Mouse (Mus musculus): Measurements from ENCODE around the gene Olfr1369-ps1. TPM values are rescaled to one million over a fixed set of nuclear protein-coding genes. Genes with fewer than 3 reads are reported as not detected.
A peak's percentile ranks its signal among the peaks of the same experiment; 100 is the strongest.

The Olfr1369-ps1 gene
- polyA plus RNA-seq, 1 experiment, result not detected

GRCm38 (mm10) chr13:21142421-21142820 is 31.1 kb downstream of the Olfr1369-ps1 start:
- TF ChIP-seq CTCF (conservative IDR thresholded peaks at IDR 0.05; ENCODE audit: insufficient read depth, insufficient read length, low read depth, low read length), result no peak; the same call in 1 of the 2 replicates
- TF ChIP-seq POLR2A (IDR thresholded peaks at IDR 0.05; ENCODE audit: low read depth, low read length), result no peak
- Histone ChIP-seq H3K4me1 (ENCODE audit: control insufficient read depth, insufficient read depth, low read length) (no peaks in the 10 kb centered on the region), H3K4me3 (ENCODE audit: insufficient read depth, low read depth, low read length) (no peak overlapping the region), H3K27me3 (replicated peaks; ENCODE audit: control insufficient read depth, insufficient read depth, low read length) (no peaks in the 10 kb centered on the region), H3K36me3 (ENCODE audit: control insufficient read depth, insufficient read depth, low read length) (no peaks in the 10 kb centered on the region), H3K27ac (ENCODE audit: insufficient read depth, low read depth, low read length) (no peak overlapping the region)
- DNase-seq, result peak; percentile 12
- 43% methylated on average over 8 of the region's 8 CpGs for WGBS

- Histone ChIP-seq H3K4me1 (ENCODE audit: control insufficient read depth, insufficient read depth, low read length) (no peaks in the 10 kb centered on the region), H3K4me3 (ENCODE audit: insufficient read depth, low read depth, low read length) (no peak within 1 kb of the TSS), H3K36me3 (ENCODE audit: control insufficient read depth, insufficient read depth, low read length) (no peaks in the 10 kb centered on the region), H3K27ac (ENCODE audit: insufficient read depth, low read depth, low read length) (no peak within 1 kb of the TSS), H3K27me3 (replicated peaks; ENCODE audit: control insufficient read depth, insufficient read depth, low read length) (no peaks in the 10 kb centered on the region)
- no peak for DNase-seq
- WGBS, result 75% methylated on average over 4 of the region's 4 CpGs
- TF ChIP-seq POLR2A (IDR thresholded peaks at IDR 0.05; ENCODE audit: low read depth, low read length) (no peak), CTCF (conservative IDR thresholded peaks at IDR 0.05; ENCODE audit: insufficient read depth, insufficient read length, low read depth, low read length) (no peak)
Observed at GRCm38 (mm10) chr13:21145767-21146166, 34.5 kb downstream of the Olfr1369-ps1 start, which contains the start of gene Olfr1368. Olfr1368 (minus strand) TSS chr13:21145867.

- Histone ChIP-seq H3K27me3 (replicated peaks; ENCODE audit: control insufficient read depth, insufficient read depth, low read length) (no peaks in the 10 kb centered on the region), H3K36me3 (ENCODE audit: control insufficient read depth, insufficient read depth, low read length) (no peaks in the 10 kb centered on the region), H3K4me1 (ENCODE audit: control insufficient read depth, insufficient read depth, low read length) (no peaks in the 10 kb centered on the region), H3K27ac (ENCODE audit: insufficient read depth, low read depth, low read length) (no peak overlapping the region), H3K4me3 (ENCODE audit: insufficient read depth, low read depth, low read length) (no peak overlapping the region)
- TF ChIP-seq POLR2A (IDR thresholded peaks at IDR 0.05; ENCODE audit: low read depth, low read length) (no peak), CTCF (conservative IDR thresholded peaks at IDR 0.05; ENCODE audit: insufficient read depth, insufficient read length, low read depth, low read length) (no peak)
- WGBS, result 85% methylated on average over 5 of the region's 5 CpGs
- DNase-seq, result no peak
Observed at GRCm38 (mm10) chr13:21155888-21156287, 44.6 kb downstream of the Olfr1369-ps1 start.

- no peaks in the 10 kb centered on the region for H3K36me3 ChIP-seq (ENCODE audit: control insufficient read depth, insufficient read depth, low read length)
- 18% methylated on average over 9 of the region's 9 CpGs for WGBS
- DNase-seq, result no peak
- TF ChIP-seq CTCF (conservative IDR thresholded peaks at IDR 0.05; ENCODE audit: insufficient read depth, insufficient read length, low read depth, low read length) (no peak), POLR2A (IDR thresholded peaks at IDR 0.05; ENCODE audit: low read depth, low read length) (no peak)
- H3K27me3 ChIP-seq (replicated peaks; ENCODE audit: control insufficient read depth, insufficient read depth, low read length), result no peaks in the 10 kb centered on the region
- no peak overlapping the region for H3K27ac ChIP-seq (ENCODE audit: insufficient read depth, low read depth, low read length)
- H3K4me1 ChIP-seq (ENCODE audit: control insufficient read depth, insufficient read depth, low read length), result no peaks in the 10 kb centered on the region
- no peak overlapping the region for H3K4me3 ChIP-seq (ENCODE audit: insufficient read depth, low read depth, low read length)
Observed at GRCm38 (mm10) chr13:21158071-21158470, 46.8 kb downstream of the Olfr1369-ps1 start.

GRCm38 (mm10) chr13:21158785-21159474 is 47.6 kb downstream of the Olfr1369-ps1 start:
- 1% methylated on average over 19 of the region's 19 CpGs for WGBS
- DNase-seq, result peak; percentile 92

GRCm38 (mm10) chr13:21159475-21159819 is 48.2 kb downstream of the Olfr1369-ps1 start:
- TF ChIP-seq CTCF (conservative IDR thresholded peaks at IDR 0.05; ENCODE audit: insufficient read depth, insufficient read length, low read depth, low read length) (no peak), POLR2A (IDR thresholded peaks at IDR 0.05; ENCODE audit: low read depth, low read length) (no peak)
- WGBS, result 0% methylated on average over 15 of the region's 15 CpGs
- H3K4me3 ChIP-seq (ENCODE audit: insufficient read depth, low read depth, low read length), result peak overlapping the region; percentile 73
- H3K4me1 ChIP-seq (ENCODE audit: control insufficient read depth, insufficient read depth, low read length), result no peaks in the 10 kb centered on the region
- H3K27ac ChIP-seq (ENCODE audit: insufficient read depth, low read depth, low read length), result peak overlapping the region; percentile 43
- H3K27me3 ChIP-seq (replicated peaks; ENCODE audit: control insufficient read depth, insufficient read depth, low read length), result no peaks in the 10 kb centered on the region
- H3K36me3 ChIP-seq (ENCODE audit: control insufficient read depth, insufficient read depth, low read length), result no peaks in the 10 kb centered on the region
- no peak for DNase-seq

More at GRCm38 (mm10) chr13:21158785-21159474, 47.6 kb downstream of the Olfr1369-ps1 start:
- TF ChIP-seq CTCF (conservative IDR thresholded peaks at IDR 0.05; ENCODE audit: insufficient read depth, insufficient read length, low read depth, low read length) (peak; percentile 82), POLR2A (IDR thresholded peaks at IDR 0.05; ENCODE audit: low read depth, low read length) (no peak)
- H3K36me3 ChIP-seq (ENCODE audit: control insufficient read depth, insufficient read depth, low read length), result no peaks in the 10 kb centered on the region
- H3K27ac ChIP-seq (ENCODE audit: insufficient read depth, low read depth, low read length), result peak overlapping the region; percentile 43
- H3K27me3 ChIP-seq (replicated peaks; ENCODE audit: control insufficient read depth, insufficient read depth, low read length), result no peaks in the 10 kb centered on the region
- peak overlapping the region; percentile 73 for H3K4me3 ChIP-seq (ENCODE audit: insufficient read depth, low read depth, low read length)
- no peaks in the 10 kb centered on the region for H3K4me1 ChIP-seq (ENCODE audit: control insufficient read depth, insufficient read depth, low read length)

- H3K4me1 ChIP-seq (ENCODE audit: control insufficient read depth, insufficient read depth, low read length), result no peaks in the 10 kb centered on the region
- no peak for TF ChIP-seq CTCF (conservative IDR thresholded peaks at IDR 0.05; ENCODE audit: insufficient read depth, insufficient read length, low read depth, low read length)
- H3K27ac ChIP-seq (ENCODE audit: insufficient read depth, low read depth, low read length), result no peak overlapping the region
- H3K4me3 ChIP-seq (ENCODE audit: insufficient read depth, low read depth, low read length), result peak overlapping the region; percentile 73
- H3K36me3 ChIP-seq (ENCODE audit: control insufficient read depth, insufficient read depth, low read length), result no peaks in the 10 kb centered on the region
- WGBS, result 1% methylated on average over 16 of the region's 16 CpGs
- H3K27me3 ChIP-seq (replicated peaks; ENCODE audit: control insufficient read depth, insufficient read depth, low read length), result no peaks in the 10 kb centered on the region
- DNase-seq, result no peak
Observed at GRCm38 (mm10) chr13:21160041-21160511, 48.8 kb downstream of the Olfr1369-ps1 start.
